Mouse (Mus musculus): ENCODE results near the gene Gm9972. TPM values are rescaled to one million over a fixed set of nuclear protein-coding genes. Genes with fewer than 3 reads are reported as not detected.

The Gm9972 gene
- total RNA-seq (2021) = not detected

DNA sequence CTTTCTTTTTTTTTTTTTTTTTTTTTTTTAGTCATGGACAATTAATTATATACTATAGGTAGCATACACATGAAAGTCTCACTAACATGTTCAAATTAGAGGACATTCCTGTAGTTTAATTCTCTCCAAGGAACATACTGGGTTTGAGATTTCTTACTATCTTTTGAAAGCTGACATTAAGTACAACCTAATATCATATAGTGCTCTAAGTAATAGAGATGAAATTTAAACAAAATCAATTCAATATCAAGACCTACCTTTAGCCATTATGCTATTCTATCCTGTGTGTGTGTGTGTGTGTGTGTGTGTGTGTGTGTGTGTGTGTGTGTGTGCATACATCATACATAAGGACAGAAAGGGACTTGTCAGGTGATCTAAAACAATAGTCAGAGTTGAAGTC lies at the start of gene Gm9972:
TSS of gene Gm9972 (plus strand) at position 301 of the 400 bp plus-strand sequence.
- intact Hi-C loops (cut with DNase I) = no loop called here
- no peak for DNase-seq

DNA sequence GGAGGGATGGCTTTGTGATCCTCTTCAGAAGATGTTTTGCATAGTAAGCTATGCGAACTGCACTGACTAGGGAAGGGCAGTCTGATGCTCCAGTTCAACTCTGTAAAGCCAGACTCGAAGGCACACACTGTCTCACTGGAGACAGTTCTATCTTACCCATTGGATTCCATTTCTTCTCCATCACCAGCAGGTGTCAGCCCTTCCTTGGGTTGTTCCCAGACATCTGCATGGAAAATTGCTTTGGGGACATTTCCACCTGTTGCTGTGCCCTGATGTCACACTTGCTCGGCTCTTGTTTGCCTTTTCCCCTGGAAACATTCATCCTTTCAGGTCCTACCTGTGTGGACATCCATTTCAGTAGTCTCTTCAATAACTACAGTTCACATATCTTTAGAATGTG lies 36.4 kb upstream of the Gm9972 start:
- intact Hi-C loops (cut with DNase I) = loop anchor here (1.0 kb wide), 2 partner anchors 264 to 349 kb away; no protein-coding TSS in a partner anchor
- peak in 1 of 2 experiments; percentile 12 for DNase-seq

DNA sequence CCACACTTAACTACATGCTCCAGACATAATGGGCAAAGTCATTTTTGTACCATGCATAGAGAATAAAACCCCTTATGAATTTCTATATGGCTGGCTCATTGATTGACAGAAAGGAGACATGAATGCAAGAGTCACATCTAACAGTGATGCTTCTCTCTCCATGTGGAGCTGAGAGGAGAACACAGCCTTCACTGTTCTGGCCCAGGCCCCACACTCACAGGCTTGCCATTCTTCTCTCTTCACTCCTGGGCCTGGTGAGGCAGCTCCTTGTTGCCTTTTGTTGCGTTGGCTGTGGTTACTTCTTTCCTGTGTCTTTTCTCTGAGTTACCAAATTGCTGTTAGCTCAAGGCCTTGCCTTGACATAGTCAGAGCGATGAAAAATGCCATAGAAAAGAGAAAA lies 23.6 kb upstream of the Gm9972 start:
- intact Hi-C loops (cut with DNase I) = no loop called here
- DNase-seq = no peak

DNA sequence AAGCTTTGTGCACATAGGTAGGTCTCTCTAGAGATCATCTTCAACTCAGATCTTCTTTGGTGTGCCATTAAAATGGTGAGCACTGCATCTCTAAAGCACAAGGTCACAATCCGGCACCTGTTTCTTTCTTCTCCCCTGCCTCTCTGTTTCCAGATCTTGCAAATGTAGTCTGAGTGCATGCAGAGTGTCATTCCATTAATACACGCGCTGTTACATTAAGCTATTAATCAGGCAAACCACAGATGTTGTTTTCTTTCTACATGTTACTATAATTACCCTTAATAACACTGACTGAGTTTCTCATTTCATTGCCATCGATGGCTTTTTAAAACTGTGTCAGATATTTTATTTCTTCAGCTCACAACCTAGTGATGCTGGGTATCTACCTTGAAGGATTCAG lies 22.6 kb upstream of the Gm9972 start:
- no peak for DNase-seq
- intact Hi-C loops (cut with DNase I) = no loop called here

DNA sequence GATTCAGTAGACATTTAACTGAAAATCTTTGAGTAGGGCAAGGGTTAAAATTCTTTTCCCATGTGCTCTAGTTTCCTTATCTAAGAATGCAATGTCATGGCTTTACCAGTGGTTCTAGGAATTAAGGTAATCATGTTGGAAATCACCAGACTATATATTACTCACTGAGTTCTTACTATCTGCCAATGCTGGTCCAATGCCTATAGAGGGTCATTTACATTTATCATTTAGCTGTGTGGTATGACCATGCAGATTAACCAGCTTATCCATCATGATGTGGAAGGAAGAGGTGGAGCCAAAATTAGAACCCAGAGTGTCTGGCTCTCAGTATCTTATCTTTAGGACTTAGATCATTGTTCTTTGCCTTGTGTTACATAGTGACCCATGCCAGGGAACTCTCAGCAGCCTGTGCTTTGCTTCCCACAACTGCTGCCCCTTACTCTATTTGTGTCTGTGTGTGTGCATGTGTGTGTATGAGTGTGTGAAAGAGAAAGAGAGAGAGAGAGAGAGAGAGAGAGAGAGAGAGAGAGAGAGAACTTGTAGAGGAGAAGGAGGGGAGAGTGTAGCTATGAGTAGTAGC lies 12.3 kb upstream of the Gm9972 start:
- DNase-seq = no peak
- intact Hi-C loops (cut with DNase I) = no loop called here

DNA sequence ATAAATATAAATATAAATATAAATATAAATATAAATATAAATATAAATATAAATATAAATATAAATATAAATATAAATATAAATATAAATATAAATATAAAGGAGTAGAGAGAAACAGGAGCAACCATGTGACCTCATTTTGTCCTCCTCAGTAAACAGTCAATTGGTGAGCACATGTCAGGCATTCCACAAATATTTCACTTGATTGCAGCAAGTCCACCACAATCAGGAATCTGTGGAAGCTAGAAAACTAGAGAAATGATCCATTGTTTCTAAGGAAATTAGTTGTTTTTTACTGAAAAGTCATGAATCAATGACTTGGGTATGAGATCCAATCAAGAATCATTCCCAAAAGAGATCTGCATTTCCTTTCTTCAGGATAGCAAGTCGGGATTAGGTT lies 5.7 kb upstream of the Gm9972 start:
- DNase-seq = no peak
- intact Hi-C loops (cut with DNase I) = no loop called here

DNA sequence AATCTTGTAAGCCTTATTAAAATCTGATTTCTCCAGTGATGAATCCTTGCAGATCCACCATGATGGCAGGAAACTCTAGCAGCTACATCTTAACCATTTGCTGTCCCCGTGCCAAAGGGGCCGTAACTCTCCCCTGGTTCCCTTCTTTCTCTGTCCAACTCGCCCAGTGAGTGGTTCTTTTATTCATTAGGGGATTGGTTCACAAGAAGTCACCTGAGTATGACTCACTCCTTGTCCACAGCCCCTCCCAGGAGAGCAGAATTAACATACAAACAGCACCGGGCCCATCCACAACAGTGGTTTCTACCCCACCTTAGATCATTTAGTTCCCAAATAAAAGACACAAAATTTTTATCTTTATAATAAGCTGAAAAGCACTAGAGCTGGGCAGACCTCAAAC lies 3.4 kb upstream of the Gm9972 start:
- intact Hi-C loops (cut with DNase I) = no loop called here

DNA sequence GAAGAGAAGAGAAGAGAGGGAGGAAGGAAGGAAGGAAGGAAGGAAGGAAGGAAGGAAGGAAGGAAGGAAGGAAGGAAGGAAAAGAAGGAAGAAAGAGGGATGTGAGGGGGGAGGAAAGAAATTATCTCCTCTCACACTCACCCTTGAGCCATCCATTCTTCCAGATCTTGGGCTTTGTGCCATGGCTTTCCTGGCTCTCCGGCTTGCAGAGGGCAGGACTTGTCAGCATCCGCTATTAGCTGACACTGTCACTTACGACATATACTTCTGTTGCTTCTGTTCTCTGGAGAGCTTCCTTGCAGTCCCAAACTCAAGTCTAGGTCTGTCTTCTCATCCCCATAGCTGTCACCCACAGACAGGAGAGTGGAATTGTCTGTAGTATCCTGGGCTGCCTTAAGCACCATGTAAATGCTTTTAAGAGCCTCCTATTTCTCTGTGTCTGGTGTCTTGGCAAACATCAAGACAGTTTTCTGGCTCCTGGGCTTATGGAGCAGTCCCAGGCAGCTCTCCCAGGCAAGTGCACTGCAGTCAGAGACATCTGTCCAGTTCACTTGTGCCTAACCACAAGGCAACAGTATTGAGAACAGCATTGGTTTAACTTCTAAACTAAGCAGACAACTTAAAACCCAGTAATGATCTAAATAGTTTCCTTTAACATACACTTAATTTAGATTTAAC lies 10.5 kb downstream of the Gm9972 start:
- DNase-seq = no peak
- intact Hi-C loops (cut with DNase I) = no loop called here

More for the DNA sequence above, 3.4 kb upstream of the Gm9972 start:
- no peak for DNase-seq

DNA sequence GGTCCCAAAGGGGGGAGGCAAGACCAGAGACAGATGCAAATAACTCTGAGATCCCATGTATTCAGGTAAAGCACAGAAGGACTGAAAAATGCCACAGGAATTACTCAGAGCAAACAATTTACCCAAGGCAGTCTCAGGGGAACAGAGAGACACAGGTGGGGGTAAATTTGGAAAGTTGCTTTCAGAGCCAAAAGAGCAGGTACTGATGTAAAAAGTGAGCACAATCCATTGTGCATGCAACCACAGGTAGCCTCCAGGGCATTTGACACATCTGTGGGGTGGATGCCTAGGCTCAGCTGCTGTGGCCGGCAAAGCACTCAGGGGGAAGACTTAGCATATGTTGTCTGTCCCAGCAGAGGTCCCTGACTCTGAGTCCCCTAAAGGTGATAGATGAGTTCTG lies 13.8 kb downstream of the Gm9972 start:
- intact Hi-C loops (cut with DNase I) = no loop called here

DNA sequence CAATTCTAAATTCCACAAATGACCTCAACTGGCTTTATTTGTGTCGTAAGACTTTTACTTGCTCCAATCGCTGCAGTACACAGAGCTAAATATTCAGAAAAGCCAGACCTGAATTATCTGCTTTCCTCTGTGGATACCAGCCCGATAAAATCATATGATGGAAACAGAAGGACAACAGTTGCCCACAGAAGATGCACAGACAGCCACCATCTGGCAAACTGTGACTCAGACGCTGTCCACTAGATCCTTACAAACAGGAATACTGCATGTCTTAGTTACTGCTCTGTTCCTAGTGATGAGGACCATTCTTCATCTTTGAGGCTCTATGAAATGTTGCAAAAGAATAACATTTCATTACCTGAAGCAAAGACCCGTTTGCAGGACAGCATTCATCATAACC lies 19.4 kb downstream of the Gm9972 start:
- intact Hi-C loops (cut with DNase I) = no loop called here

More for the DNA sequence above, 13.8 kb downstream of the Gm9972 start:
- no peak for DNase-seq

DNA sequence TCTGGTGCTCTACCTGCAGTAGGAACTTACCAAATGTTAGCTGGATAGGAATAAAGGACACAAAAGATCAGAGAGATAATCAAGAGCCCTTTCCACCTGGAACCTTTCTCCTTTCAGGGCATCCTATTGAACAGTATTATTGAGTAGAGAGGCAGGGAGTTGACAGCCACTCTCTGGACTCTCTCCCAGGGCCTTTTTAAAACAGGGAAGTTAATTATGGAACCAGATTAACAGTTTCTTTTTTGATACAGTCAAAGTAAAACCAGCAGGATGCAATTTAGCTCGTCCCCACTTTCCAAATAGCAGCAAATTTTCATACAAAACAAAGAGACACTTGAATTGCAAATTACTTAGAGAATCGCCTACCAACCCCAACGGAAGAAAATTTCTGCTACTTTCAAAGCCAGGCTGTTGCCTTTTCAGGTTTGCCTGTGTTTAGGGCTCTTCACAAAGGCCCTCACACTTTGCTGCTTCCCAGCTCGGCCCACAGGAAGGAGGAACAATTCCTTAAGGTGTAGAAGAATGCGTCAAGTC lies 24.0 kb downstream of the Gm9972 start:
- DNase-seq = no peak
- intact Hi-C loops (cut with DNase I) = no loop called here

More for the DNA sequence above, 19.4 kb downstream of the Gm9972 start:
- DNase-seq = no peak

DNA sequence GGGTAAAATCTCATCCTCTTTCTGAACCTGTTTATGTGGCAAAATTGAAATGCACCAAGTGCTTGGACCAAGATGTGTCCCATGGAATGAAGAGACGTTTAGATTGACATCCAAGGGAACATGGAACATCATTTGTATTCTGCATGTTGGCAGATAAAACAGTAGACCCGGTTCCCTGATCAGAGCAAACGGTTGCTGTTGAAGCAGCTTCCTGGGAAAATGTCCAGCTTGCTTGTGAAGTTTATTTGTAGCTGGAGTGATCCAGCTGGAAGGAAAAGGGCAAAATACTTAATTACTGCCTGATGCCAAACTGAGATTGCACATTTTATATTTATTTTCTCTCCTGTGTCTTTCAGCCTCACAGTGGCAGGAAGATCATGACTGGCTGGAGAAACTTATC lies 26.7 kb downstream of the Gm9972 start:
- DNase-seq = no peak
- intact Hi-C loops (cut with DNase I) = no loop called here

DNA sequence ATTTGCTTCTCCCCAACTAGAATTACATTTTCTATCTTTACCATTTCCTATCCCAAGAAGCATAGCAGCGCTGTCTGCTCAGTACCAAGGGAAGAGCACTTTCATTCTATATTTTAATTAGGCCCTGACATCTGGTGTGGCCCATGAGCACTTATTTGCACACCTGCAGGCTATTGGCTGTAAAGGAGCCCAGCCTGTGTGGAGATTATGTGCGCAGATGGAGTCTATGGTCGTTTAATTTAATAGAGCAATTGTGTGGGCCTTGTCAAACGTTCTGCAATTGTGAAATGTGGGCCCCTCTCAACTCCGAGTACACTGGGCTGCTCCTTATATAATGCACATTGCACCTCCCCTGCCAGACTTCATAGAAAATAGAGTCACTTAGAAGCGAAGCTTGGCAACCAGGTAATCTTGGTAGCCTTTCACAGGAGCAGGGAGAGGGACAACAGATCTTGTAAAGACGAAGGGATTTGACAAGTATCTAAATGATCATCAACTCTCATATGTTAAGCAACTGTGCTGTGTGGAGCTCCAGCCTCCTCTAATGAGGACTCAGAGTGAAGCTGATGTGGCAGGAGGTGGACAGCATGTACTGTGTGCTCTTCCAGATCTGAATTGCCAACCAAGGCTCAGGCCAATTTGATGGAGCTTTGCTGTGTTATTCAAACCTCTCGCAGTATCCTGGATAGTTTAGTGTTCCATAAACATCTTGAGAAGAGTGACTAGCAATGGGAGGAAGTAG lies 50.9 kb downstream of the Gm9972 start:
- DNase-seq = no peak
- intact Hi-C loops (cut with DNase I) = no loop called here

Other genes starting within 250 kb of the Gm9972 start
- gene Atp10b, start 114.1 kb downstream of the Gm9972 start, total RNA-seq (2021) = not detected

Measured in heart, postnatal 36 days (tissue).